Mouse (Mus musculus) thymus, adult 18-20 months (tissue): ENCODE measurements around the gene Zmiz1.

ENCODE experiments used
- DNase-seq, 2 experiments: peaks; one replicate each; pipeline ENCODE4 v3.0.0; 2022; ENCODE audit warnings: mixed read lengths in 2 of 2

Gene Zmiz1

GRCm38 (mm10) chr14:25600358-25600757 is 141.4 kb downstream of the Zmiz1 start:
- no peak for DNase-seq

GRCm38 (mm10) chr14:25600951-25601350 is 142.0 kb downstream of the Zmiz1 start:
- no peak for DNase-seq

DNA sequence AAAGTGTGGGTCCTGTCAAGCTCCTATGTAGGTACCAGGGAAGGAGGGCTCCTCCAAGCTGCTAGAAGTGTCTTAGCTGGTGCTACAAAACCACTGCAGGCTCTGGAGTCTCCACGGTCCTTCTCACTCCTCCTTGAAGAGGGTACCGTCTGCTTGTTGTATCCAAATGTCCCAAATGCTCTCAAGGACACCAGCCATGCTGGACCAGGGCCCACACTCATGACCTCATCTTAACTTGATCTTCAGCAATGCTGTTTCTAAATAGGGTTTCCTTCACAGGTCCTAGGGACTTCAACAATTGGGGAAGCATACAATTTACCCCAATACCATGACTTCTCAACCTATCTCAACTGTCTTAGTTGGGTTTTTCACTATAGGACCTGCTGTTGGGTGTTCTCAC is 143.0 kb downstream of the Zmiz1 start:
- DNase-seq: no peak

DNA sequence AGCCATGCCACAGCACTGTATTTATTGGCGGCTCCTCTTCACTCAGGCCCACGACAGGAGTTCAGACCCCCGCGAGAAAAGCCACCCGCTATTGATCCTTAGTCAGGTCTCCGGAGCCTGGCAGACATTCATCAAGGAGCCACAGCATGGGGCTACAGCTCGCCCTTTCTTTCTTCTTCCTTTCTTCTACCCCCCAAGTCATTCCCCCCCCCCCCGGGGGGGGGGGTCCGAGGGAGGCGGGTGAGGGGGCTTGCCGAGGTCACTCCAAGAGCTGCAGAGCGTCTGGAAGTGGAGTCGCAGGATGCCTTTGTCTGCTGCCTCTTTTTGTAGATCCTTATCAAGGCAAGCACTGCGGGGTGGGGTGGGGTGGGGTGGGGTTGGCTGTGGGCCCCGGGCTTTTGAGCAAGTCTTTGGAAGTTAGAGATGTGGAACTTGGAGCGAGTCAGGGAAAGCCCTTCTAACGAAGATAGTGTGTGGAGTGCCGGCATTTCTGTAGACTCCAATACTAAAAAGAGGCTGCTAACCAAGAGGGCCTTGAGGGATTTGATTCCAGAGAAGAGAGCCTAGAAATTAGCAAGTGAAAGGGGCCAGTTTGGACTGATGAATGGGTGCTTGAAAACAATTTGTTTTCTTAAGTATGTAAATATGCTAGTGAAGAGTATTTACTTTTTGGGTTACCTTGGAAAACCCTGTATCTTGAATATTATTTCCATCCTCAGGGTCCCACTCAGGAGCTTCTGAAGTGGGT is 145.6 kb downstream of the Zmiz1 start:
- no peak for DNase-seq

DNA sequence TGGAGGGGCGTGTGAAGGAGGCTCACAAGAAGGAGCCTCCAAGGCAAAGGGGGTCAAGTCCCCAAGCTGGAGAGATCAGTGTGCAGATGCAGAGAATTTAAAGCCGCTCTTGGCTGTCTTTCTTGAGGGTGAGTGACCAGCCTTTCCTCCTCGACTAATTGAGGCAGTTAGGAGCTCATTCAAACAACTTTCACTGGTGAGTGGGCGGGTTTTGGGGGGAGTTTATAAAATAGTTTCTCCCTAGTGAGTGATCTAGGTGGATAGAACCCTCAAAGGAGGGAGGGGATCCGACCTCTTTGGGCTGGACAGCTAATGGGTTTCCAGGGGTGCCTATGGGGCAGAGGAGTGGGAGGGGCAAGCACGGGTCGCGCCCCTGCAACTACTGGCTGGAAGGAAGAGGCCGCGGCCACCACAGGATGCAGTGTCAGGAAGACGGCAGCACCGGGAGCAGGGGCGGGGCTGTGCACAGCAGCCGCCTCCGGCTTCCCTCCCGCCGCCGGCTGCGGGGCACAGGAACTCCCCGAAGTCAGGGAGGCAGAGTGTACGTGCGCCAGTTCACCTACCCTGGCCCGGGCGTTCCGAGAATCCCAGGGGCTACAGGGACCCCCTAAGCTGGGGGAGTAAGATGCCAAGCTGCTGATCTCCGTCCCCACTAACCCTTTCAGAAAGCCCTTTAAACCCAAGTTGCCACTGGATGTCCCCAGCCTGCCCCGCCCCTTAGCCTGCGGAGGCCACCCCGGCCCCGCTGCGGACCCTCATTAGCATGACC is 147.6 kb downstream of the Zmiz1 start:
- peak; percentile 75 to 80 for DNase-seq

DNA sequence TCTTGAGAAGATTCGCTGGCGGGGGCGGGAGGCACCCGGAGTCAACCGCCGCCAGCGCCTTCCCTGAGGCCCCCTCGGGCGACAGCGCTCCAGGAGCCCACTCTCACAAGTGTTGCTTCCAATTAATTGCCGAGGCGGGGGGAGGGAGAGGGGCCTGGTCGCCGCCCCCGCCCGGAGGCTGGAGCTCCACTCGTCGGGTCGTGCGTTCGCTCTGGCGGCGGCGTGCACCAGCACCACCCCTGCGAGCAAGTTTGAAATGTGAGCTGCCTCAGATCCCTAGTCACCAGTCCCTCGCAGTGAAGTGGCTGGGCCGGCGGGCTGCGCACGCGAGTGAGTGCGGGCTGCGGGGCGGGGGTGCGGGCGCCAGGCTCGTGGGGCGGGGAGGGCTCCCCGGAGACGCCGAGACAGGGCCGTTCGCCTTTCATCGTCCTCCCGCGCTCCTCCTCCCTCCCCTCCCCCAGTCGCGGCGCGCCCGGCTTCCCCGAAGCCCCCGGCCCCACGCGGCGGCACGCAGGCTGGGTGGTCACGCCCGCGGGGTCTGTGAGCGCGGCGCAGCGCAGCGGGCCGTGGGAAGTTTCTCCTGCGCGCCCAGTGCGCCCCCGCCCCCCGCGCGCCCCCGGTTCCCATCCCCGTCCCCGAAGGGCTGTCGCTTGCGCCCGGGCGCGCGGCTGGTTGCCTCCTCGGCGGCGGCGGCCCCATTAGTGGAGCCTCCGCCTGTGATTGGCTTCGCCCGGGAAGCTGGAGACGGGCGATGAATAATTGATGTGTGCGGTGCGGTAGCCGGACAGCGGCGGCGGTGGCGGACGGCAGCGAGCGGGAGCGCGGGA is 148.4 kb downstream of the Zmiz1 start:
- peak; percentile 33 to 43 for DNase-seq

GRCm38 (mm10) chr14:25607968-25608491 is 149.0 kb downstream of the Zmiz1 start:
- DNase-seq: peak; percentile 54 to 61

DNA sequence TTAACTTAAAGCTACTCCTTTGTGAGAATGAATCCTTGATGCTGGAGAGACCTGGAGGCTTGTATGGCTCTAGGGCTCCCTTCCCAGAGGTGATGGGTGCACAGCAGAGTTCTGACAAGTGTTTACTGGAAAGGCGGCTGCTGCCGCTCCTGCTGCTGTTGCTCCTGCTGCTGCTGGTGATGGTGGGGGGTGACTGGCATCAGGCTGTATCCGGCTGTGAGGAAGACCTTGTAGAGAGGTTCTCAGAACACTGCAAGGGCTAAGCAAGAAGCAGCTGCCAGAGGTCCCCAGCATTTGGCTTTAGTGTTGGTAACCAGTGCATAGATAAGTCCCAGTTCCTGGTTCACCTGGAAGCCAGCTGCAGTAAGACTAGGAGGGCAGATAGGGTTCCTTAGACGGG is 149.6 kb downstream of the Zmiz1 start:
- DNase-seq: peak in 1 of 2 experiments; percentile 31

DNA sequence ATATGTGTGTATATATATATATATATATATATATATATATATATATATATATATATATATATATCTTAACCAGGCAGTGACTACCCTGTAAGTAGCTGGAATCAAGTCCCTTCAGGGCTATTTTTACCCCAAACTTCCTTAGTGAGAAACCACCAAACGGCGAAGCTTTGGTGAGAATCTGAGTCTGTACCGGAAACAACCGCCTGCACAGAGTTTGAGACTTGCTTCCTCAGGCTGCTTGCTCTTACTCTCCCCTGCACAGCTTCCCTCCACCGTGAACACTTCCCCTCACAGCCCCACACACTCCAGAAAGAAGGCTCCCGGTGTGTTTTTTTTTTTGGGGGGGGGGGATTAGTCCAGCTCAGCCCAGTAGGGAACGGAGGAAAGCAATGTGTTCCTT is 150.4 kb downstream of the Zmiz1 start:
- peak; percentile 35 to 65 for DNase-seq

GRCm38 (mm10) chr14:25610396-25611158 is 151.6 kb downstream of the Zmiz1 start:
- no peak for DNase-seq

GRCm38 (mm10) chr14:25611159-25611697 is 152.2 kb downstream of the Zmiz1 start:
- DNase-seq: no peak

- DNase-seq: no peak
These were observed 153.1 kb downstream of the Zmiz1 start for GRCm38 (mm10) chr14:25611815-25612698.

DNA sequence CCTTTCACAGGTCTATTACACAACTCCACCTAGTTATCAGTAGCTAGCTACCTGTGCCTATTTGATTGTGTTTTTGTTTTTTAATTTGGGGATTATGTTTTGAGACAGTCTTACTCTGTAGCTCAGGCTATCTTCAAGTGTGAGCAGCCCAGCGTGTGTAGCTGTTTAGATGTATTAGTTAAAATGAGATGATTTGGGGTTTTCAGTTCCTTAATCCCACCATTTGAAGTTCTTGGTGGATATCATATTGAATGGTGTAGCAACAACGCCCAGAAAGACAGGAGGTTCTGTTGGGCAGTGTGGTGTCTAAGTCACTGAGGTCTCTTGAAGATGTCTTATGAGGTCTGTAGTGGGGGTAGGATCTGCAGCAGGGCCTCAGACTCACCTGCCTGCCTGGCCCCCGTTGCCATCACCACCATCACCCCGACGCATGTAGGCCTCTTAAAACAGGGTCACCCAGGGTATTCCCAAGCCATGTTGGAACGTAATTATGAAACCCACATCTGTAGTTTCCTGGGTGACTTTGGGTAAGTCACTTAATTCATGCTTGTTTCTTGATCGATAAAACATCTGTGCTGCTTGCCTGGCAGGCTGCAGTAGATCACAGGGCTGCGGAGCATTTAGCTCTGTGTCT is 155.1 kb downstream of the Zmiz1 start:
- no peak for DNase-seq

DNA sequence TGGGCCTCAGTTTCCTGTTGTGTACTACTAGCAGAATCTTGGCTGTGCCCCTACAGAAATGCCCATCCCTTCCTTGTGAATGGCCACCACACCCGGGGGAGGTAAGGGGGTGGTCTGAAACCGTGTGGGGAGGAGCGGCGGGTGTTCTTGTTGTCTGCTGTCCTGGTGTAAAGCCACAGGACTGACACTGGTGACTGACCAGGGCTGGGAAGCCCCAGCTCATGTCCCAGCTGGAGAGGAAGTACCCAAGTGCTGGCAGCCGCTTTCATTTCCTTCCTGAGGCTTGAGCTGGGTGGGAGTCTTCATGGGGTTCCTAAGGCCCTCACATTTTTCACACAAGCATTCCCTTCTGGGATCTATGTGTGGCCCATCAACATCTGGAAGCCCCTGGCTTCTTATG is 155.7 kb downstream of the Zmiz1 start:
- DNase-seq: no peak

DNA sequence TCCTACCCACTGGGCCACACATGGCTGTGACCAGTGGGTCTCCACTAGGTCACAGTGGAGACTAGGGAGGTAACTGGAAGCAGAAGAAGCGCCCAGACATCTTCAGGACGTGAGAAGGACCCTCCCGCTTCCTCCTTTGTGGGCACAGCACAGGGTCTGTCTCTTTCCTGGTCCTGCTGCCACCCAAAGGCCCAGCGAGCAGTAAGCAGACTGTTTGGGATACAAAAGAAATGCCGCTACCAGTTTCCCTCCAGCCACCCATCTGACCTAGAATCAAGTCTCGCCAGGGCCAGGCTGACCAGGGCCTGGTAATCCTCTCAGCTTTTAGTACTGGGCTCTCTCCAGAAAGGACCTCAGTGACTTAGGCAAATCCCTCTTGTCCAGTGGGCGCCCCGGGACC is 156.6 kb downstream of the Zmiz1 start:
- DNase-seq: no peak

DNA sequence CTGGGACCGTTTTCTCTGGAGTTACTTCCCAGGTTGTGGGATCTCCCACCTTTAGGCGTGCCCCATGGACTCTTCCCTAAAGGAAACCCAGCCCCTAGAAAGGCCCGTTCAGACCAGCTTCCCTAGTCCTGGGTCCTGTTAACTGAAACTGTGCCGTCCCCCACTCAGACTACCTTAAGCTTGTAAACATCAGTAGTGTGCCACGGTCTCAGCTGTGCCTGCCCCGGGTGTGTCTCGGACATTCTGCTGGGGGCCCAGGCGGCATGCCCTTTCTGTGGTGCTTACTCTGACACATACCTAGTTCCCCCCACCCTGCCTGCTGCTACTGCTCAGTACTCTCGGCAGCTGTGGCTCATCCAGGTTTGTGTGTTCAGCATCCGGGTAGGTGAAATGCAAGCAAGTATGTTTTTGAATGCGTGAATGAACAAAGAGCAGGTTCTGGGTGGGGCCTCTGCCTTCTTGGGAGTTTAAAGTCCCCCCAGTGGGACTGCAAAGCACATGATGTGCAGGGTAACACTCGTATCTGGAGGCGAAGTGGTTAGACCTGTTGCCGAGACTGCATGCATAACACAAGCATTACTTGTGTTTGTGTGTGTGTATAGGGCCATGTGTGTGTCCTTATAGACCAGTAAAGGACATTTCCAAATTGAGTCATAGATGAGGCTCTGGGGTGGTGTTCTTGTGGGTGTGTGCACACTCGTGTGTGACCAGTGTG is 157.2 kb downstream of the Zmiz1 start:
- no peak for DNase-seq

GRCm38 (mm10) chr14:25617264-25617663 is 158.3 kb downstream of the Zmiz1 start:
- no peak for DNase-seq

DNA sequence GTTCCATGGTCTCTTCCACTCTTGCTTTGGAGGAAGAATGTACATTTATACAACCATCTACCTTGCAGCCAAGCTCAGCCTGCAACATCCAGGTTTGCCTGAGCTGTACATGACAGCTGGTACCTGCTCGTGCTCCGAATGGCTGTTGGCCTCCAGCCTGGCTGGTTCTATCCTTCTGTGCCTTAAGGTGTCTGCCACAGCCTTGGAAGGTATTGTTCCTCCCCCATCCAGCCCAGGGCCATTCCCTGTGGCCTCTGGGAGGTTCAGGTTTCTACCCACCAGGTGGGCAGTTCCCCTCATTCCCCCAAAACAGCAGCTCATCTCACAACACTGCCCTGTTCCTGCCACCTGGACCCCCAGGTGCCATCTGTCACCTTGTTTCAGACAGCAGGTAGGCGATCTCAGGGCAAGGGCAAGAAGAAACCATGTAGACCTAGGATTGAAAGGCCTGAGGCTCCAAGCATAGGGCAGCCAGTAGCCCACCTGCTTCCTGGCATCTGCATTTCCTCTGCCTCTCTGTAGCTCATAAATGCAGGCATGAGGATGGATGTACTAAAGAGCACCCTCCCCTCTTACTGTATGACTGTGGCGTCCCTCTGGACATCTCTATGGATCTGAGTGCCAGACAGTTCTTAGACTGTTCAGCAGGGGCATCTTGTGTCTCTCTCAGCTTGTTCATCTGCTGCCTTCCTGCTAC is 160.2 kb downstream of the Zmiz1 start:
- no peak for DNase-seq

GRCm38 (mm10) chr14:25620766-25621165 is 161.8 kb downstream of the Zmiz1 start:
- DNase-seq: no peak
